Mouse (Mus musculus) ES-E14 (cell line): ENCODE measurements around the gene Adgrd1. TPM values are rescaled to one million over a fixed set of nuclear protein-coding genes. Genes with fewer than 3 reads are reported as not detected.

Experiments
- DNase-seq: peaks from one replicate; pipeline ENCODE4 v3.0.0-alpha.2; 2013; ENCODE audit warnings: low read depth, low spot score
- H3K27ac ChIP-seq: 2 replicates; pipeline ENCODE4 v1.5.1; 2012; ENCODE audit warnings: low read depth, mild to moderate bottlenecking, low read length, moderate library complexity, mixed read lengths; ENCODE audit not compliant: poor library complexity, insufficient read depth, severe bottlenecking
- H3K36me3 ChIP-seq: 2 replicates; pipeline ENCODE4 v1.6.1; 2012; ENCODE audit warnings: mild to moderate bottlenecking, low read length, moderate library complexity, mixed read lengths; ENCODE audit not compliant: control insufficient read depth, poor library complexity, insufficient read depth, severe bottlenecking
- H3K4me1 ChIP-seq, 2 experiments: fragments of 150-350 bp in 1 of 2; sonication (generic) in 1 of 2; 2 replicates each; pipeline ENCODE4 v1.6.1; 2012; ENCODE audit warnings: low read length in 2 of 2, mild to moderate bottlenecking in 1 of 2, mixed read lengths in 1 of 2; ENCODE audit not compliant: control insufficient read depth in 2 of 2, insufficient read depth in 2 of 2, poor library complexity in 1 of 2
- H3K4me3 ChIP-seq, 2 experiments: fragments of 150-350 bp in 1 of 2; sonication (generic) in 1 of 2; 2 replicates each; pipeline ENCODE4 v1.5.1; 2012; ENCODE audit warnings: low read length in 2 of 2, low read depth in 1 of 2, mild to moderate bottlenecking in 1 of 2, mixed read lengths in 1 of 2; ENCODE audit not compliant: insufficient read depth in 1 of 2, poor library complexity in 1 of 2, severe bottlenecking in 1 of 2
- H3K9ac ChIP-seq: 2 replicates; pipeline ENCODE4 v1.6.1; 2012; ENCODE audit warnings: low read depth, mild to moderate bottlenecking, low read length, mixed read lengths; ENCODE audit not compliant: poor library complexity, insufficient read depth, severe bottlenecking
- H3K9me3 ChIP-seq: fragments of 150-350 bp; sonication (generic); 2 replicates; pipeline ENCODE4 v1.6.1; 2012; ENCODE audit warnings: low read depth, mild to moderate bottlenecking, low read length; ENCODE audit not compliant: control insufficient read depth, insufficient read depth
- CHD2 ChIP-seq: IDR thresholded peaks from 2 replicates; pipeline ENCODE4 v1.6.1; 2014; ENCODE audit warnings: mild to moderate bottlenecking, low read depth, low read length, inconsistent platforms
- HCFC1 ChIP-seq: IDR thresholded peaks from 2 replicates; pipeline ENCODE4 v1.6.1; 2012; ENCODE audit warnings: low read length, inconsistent platforms, borderline replicate concordance; ENCODE audit not compliant: insufficient read depth
- MAFK ChIP-seq: IDR thresholded peaks from 2 replicates; pipeline ENCODE4 v1.6.1; 2014; ENCODE audit warnings: mild to moderate bottlenecking, low read depth, low read length, inconsistent platforms; ENCODE audit not compliant: insufficient read depth
- ZC3H11A ChIP-seq: IDR thresholded peaks from 2 replicates; pipeline ENCODE4 v1.6.1; 2012; ENCODE audit warnings: low read depth, mild to moderate bottlenecking, inconsistent platforms, low read length, borderline replicate concordance
- ZNF384 ChIP-seq: IDR thresholded peaks from 2 replicates; pipeline ENCODE4 v1.6.1; 2012; ENCODE audit warnings: low read depth, low read length, inconsistent platforms
- in situ Hi-C, 2 experiments: fragments of 600-800 bp; cut with MboI; formaldehyde crosslinking; loops; one replicate each; pipeline ENCODE4 v1.15.1; 2025; ENCODE audit warnings: low sequenced_read_pairs in 2 of 2, inconsistent platforms in 1 of 2; ENCODE audit not compliant: unreplicated experiment in 2 of 2
- total RNA-seq: library from RNA; depleted of rRNA; stranded (reverse); fragments of 300-350 nt; gene quantifications from 2 replicates; pipeline ENCODE4 v1.2.3, GENCODE M21; 2012

The Adgrd1 gene
- total RNA-seq, 1 experiment, result 1.1 TPM

- Histone ChIP-seq H3K36me3 (no peaks in the 10 kb centered on the region), H3K4me1 (peaks cover 6 to 27% of the 10 kb centered on the region in 2 experiments; a peak in 3 of 4 replicates), H3K27ac (no peak overlapping the region), H3K4me3 (no peak overlapping the region), H3K9ac (no peak overlapping the region), H3K9me3 (no peaks in the 10 kb centered on the region)
- TF ChIP-seq ZNF384, result no peak
- TF ChIP-seq ZC3H11A, result no peak
- TF ChIP-seq MAFK, result no peak
- TF ChIP-seq CHD2, result no peak
- TF ChIP-seq HCFC1, result no peak
- in situ Hi-C loops, result no loop called here
- DNase-seq, result no peak
Observed at GRCm38 (mm10) chr5:129172533-129172932, 76.0 kb downstream of the Adgrd1 start.

GRCm38 (mm10) chr5:129175925-129176324 lies 79.4 kb downstream of the Adgrd1 start:
- no peak for DNase-seq
- Histone ChIP-seq H3K4me1 (peaks cover 4 to 14% of the 10 kb centered on the region in 2 experiments; a peak in 2 of 4 replicates), H3K36me3 (no peaks in the 10 kb centered on the region), H3K9ac (no peak overlapping the region), H3K4me3 (no peak overlapping the region), H3K9me3 (no peaks in the 10 kb centered on the region), H3K27ac (no peak overlapping the region)
- TF ChIP-seq HCFC1 (no peak), ZNF384 (no peak), MAFK (no peak), CHD2 (no peak), ZC3H11A (no peak)
- in situ Hi-C loops, result loop anchor here (25.0 kb wide), 1 partner anchor 411 kb away; the partner anchor contains the start of gene Mmp17 (in 2 of the 2)

DNA sequence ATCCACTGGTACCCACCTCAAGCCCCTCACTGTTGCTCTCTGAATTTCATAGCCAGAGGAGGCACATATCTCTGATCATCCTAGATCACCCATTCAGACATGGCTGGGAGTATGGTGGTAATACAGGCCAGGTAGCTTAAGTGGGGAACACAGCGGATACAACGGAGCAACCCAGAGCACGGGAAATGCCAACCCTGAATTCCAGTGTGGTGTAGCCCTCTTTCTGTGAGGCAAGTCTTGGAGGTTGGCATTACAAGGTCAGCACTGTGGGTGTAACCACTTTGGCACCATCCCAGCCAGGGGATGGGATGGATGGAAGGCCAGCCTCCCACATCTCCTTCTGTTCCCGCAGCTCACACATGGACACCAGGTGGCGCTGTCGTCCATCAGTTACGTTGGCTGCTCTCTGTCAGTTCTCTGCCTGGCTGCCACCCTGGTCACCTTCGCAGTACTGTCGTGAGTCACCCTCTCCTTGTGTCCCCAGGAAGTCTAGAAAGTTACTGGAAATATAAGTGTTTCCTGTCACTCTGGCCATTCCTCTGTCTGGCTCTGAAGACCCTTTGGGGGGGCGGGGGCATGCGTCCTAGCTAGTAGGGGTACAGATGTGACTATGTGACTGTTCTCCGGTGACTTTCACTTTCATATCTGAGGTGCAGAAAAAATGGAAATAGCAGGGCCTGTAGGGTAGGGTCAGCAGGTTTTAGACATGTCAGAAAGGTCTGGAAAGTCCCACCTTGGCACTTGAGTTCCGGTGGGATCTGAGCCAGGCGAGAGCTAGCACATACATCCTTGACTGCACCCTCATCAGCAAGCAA lies 81.4 kb downstream of the Adgrd1 start:
- peak; percentile 76 for DNase-seq
- H3K27ac ChIP-seq, result no peak overlapping the region
- no peak overlapping the region for H3K4me3 ChIP-seq
- in situ Hi-C loops, result loop anchor here (25.0 kb wide), 1 partner anchor 409 kb away; the partner anchor contains the start of gene Mmp17 (in 2 of the 2)
- no peak for TF ChIP-seq CHD2
- TF ChIP-seq ZNF384, result no peak
- TF ChIP-seq HCFC1, result no peak
- TF ChIP-seq ZC3H11A, result peak; percentile 79; the same call in 1 of the 2 replicates
- TF ChIP-seq MAFK, result no peak
- H3K4me1 ChIP-seq, result peaks cover 4 to 14% of the 10 kb centered on the region in 2 experiments; a peak in 2 of 4 replicates
- H3K9me3 ChIP-seq, result no peaks in the 10 kb centered on the region
- H3K9ac ChIP-seq, result no peak overlapping the region
- no peaks in the 10 kb centered on the region for H3K36me3 ChIP-seq

DNA sequence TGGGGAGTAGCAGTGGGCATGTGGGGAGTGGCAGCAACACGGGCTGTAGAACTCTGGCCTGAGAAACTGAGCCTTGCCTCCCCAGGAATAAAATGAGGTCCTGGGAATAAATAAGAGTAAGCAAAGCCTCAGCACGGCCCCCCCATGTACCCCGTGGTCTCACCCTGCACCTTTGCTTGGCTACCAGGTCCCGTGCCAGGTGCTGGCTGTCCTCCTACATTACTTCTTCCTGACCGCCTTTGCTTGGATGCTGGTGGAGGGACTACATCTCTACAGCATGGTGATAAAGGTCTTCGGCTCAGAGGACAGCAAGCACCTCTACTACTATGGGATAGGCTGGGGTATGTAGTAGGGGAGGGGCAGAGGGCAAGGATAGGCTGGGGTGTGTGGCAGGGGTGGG lies 82.8 kb downstream of the Adgrd1 start:
- Histone ChIP-seq H3K9ac (no peak overlapping the region), H3K4me3 (no peak overlapping the region), H3K36me3 (no peaks in the 10 kb centered on the region), H3K9me3 (no peaks in the 10 kb centered on the region), H3K27ac (no peak overlapping the region), H3K4me1 (peaks cover 4 to 14% of the 10 kb centered on the region in 2 experiments; a peak in 2 of 4 replicates)
- DNase-seq, result no peak
- in situ Hi-C loops, result loop anchor here (25.0 kb wide), 1 partner anchor 408 kb away; the partner anchor contains the start of gene Mmp17 (in 2 of the 2)
- no peak for TF ChIP-seq ZC3H11A
- no peak for TF ChIP-seq HCFC1
- TF ChIP-seq ZNF384, result no peak
- no peak for TF ChIP-seq MAFK
- TF ChIP-seq CHD2, result no peak
